9 mouse cellular contexts compared by ENCODE assay signal in the genomic region with DNA sequence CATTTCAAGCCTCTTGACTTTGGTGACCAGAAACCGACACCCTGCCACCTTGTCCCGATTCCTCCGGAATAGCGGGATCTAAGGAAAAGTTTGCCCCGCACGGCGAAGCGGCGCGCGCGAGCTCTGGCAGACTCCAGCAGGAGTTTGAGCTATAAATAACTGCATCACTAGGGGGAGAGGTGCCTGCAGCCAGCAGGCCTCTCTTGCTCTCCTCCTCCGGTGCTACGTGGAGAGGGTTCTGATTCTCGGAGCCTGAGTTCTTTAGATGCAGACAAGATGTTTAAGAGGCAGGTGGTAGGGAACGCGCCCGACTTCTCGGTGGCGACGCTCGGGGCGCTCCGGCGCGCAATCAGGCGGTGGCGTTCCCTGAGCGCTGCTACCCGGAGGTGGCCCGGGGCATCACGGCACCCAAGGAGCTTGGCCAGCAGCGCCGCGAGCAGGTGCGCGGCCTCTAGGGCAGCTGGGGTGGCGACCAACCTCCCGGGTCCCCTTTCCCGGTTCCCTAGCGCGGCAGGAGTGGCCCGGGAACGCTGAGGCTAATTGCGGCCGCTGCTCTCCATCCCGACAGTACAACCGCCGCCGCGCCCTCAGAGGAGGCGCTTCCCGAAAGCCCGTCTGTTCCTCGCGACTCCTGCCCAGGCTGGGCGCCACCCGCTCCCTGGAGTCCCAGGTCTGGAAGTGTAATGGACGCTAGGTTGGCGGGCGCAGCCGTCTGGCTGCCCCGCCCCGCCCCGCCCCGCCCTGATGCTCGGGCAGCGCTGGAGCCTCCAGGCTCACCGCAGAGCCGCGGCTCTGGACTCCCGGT. TPM values are rescaled to one million over a fixed set of nuclear protein-coding genes. Genes with fewer than 3 reads are reported as not detected.
DNase-seq lines count a peak whose midpoint lies in the region; ATAC-seq and TF ChIP-seq lines count a peak whose summit lies in the region.
"Had no signal": no experiment of that assay in that cellular context is flagged by ENCODE, and none has a peak within 500 bp of the region (broad histone marks: within the 10 kb centered on the region; RNA-seq: fewer than 3 reads in every experiment).

No protein-coding gene starts in this region.

- H3K4me1 ChIP-seq in forebrain, embryonic 11.5 days (replicated peaks; ENCODE audit: control insufficient read depth, insufficient read depth, low read length) = no peaks in the 10 kb centered on the region
- no peaks in the 10 kb centered on the region for H3K4me1 ChIP-seq in heart, embryonic 12.5 days (replicated peaks)
- peaks cover 4% of the 10 kb centered on the region; the same call in 1 of the 2 replicates for H3K4me1 ChIP-seq in kidney, embryonic 16.5 days (ENCODE audit: insufficient read depth, low read length)
- H3K4me1 ChIP-seq in liver, embryonic 12.5 days = peaks cover 24% of the 10 kb centered on the region

- H3K36me3 ChIP-seq in C2C12 (ENCODE audit: control insufficient read depth, insufficient read depth) (no peaks in the 10 kb centered on the region), myocyte (ENCODE audit: control insufficient read depth, insufficient read depth) (no peaks in the 10 kb centered on the region)
- no peaks in the 10 kb centered on the region for H3K36me3 ChIP-seq in forebrain, embryonic 11.5 days (ENCODE audit: control insufficient read depth, insufficient read depth, low read length)
- H3K36me3 ChIP-seq in heart, embryonic 12.5 days = no peaks in the 10 kb centered on the region
- H3K36me3 ChIP-seq in kidney, embryonic 16.5 days (ENCODE audit: insufficient read depth, low read length) = no peaks in the 10 kb centered on the region
- no peaks in the 10 kb centered on the region for H3K36me3 ChIP-seq in liver, embryonic 12.5 days

- H3ac ChIP-seq in C2C12 (ENCODE audit: control insufficient read depth, insufficient read length, low read depth) (peak overlapping the region; percentile 69), myocyte (ENCODE audit: control insufficient read depth, insufficient read length) (peak overlapping the region; percentile 34)

- DNase-seq in c-Kit-positive CD71-negative TER-119-negative erythroid progenitor cells, embryonic 14.5 days (ENCODE audit: low read depth) = peak; percentile 8
- peak; percentile 88 for DNase-seq in forebrain, embryonic 11.5 days (ENCODE audit: low spot score)
- DNase-seq in testis, postnatal 10 days (ENCODE audit: low spot score) = peak; percentile 59

- H3K4me2 ChIP-seq in forebrain, embryonic 11.5 days (ENCODE audit: low read depth, low read length, severe bottlenecking) = peak overlapping the region; percentile 45
- peak overlapping the region; percentile 74 for H3K4me2 ChIP-seq in heart, embryonic 12.5 days
- peak overlapping the region; percentile 84 for H3K4me2 ChIP-seq in kidney, embryonic 16.5 days (replicated peaks; ENCODE audit: low read depth, low read length)
- peak overlapping the region; percentile 93 for H3K4me2 ChIP-seq in liver, embryonic 12.5 days
- H3K4me2 ChIP-seq in myocyte (ENCODE audit: low read depth) = peak overlapping the region; percentile 81

- peak; percentile 38 for ATAC-seq in forebrain, embryonic 11.5 days (replicated peaks; ENCODE audit: low FRiP score)
- peak; percentile 49 for ATAC-seq in heart, embryonic 12.5 days (ENCODE audit: insufficient number of reproducible peaks, low FRiP score)
- ATAC-seq in kidney, embryonic 16.5 days (ENCODE audit: low FRiP score, low TSS enrichment) = peak; percentile 53
- no peak for ATAC-seq in liver, embryonic 12.5 days

- no peak for TF ChIP-seq CTCF in C2C12 (IDR thresholded peaks at IDR 0.05; ENCODE audit: control insufficient read depth, insufficient read depth, insufficient read length)

- no peaks in the 10 kb centered on the region for H3K9me3 ChIP-seq in forebrain, embryonic 11.5 days (ENCODE audit: control insufficient read depth, low read length)
- no peaks in the 10 kb centered on the region for H3K9me3 ChIP-seq in heart, embryonic 12.5 days (replicated peaks)
- no peaks in the 10 kb centered on the region for H3K9me3 ChIP-seq in kidney, embryonic 16.5 days (ENCODE audit: low read length)
- H3K9me3 ChIP-seq in liver, embryonic 12.5 days (replicated peaks) = no peaks in the 10 kb centered on the region

- H3K79me2 ChIP-seq in C2C12 (ENCODE audit: control insufficient read depth, insufficient read depth) (no peaks in the 10 kb centered on the region), myocyte (ENCODE audit: control insufficient read depth, insufficient read depth) (no peaks in the 10 kb centered on the region)

- H3K79me3 ChIP-seq in C2C12 (ENCODE audit: low read depth) = no peaks in the 10 kb centered on the region

- H3K27me3 ChIP-seq in C2C12 (ENCODE audit: control insufficient read depth, insufficient read depth, insufficient read length) (no peaks in the 10 kb centered on the region), myocyte (ENCODE audit: control insufficient read depth, insufficient read depth, insufficient read length) (no peaks in the 10 kb centered on the region)
- H3K27me3 ChIP-seq in forebrain, embryonic 11.5 days (ENCODE audit: control insufficient read depth, insufficient read depth, low read length) = no peaks in the 10 kb centered on the region
- no peaks in the 10 kb centered on the region for H3K27me3 ChIP-seq in heart, embryonic 12.5 days (replicated peaks)
- H3K27me3 ChIP-seq in kidney, embryonic 16.5 days (ENCODE audit: insufficient read depth, low read length) = no peaks in the 10 kb centered on the region
- peaks cover 42% of the 10 kb centered on the region for H3K27me3 ChIP-seq in liver, embryonic 12.5 days (replicated peaks)
- H3K27me3 ChIP-seq: CH12.LX had no signal

- no peak for TF ChIP-seq POLR2A in myocyte (IDR thresholded peaks at IDR 0.05; ENCODE audit: insufficient read length, low read depth)

- peak overlapping the region; percentile 86 for H3K9ac ChIP-seq in forebrain, embryonic 11.5 days (ENCODE audit: low read length)
- peak overlapping the region; percentile 84 for H3K9ac ChIP-seq in heart, embryonic 12.5 days
- peak overlapping the region; percentile 86 for H3K9ac ChIP-seq in kidney, embryonic 16.5 days (replicated peaks; ENCODE audit: low read length)
- H3K9ac ChIP-seq in liver, embryonic 12.5 days = peak overlapping the region; percentile 48

- under 1% methylated on average over 68 of the region's 72 CpGs for WGBS in forebrain, embryonic 11.5 days
- under 1% methylated on average over 72 of the region's 72 CpGs for WGBS in heart, embryonic 12.5 days
- under 1% methylated on average over 71 of the region's 72 CpGs for WGBS in kidney, embryonic 16.5 days
- WGBS in liver, embryonic 12.5 days (ENCODE audit: insufficient replicate concordance) = under 1% methylated on average over 72 of the region's 72 CpGs

- H3K27ac ChIP-seq in forebrain, embryonic 11.5 days (ENCODE audit: low read depth, low read length) = peak overlapping the region; percentile 80
- peak overlapping the region; percentile 92 for H3K27ac ChIP-seq in heart, embryonic 12.5 days (ENCODE audit: poor library complexity, severe bottlenecking)
- H3K27ac ChIP-seq in kidney, embryonic 16.5 days (ENCODE audit: low read length) = peak overlapping the region; percentile 48
- H3K27ac ChIP-seq in liver, embryonic 12.5 days = 0 out of 2 replicates have a peak overlapping the region, but pooled peaks have one; percentile 6

- H3K4me3 ChIP-seq in C2C12 (ENCODE audit: insufficient read depth, poor library complexity, severe bottlenecking) (peak overlapping the region; percentile 32), myocyte (peak overlapping the region; percentile 51)
- peak overlapping the region; percentile 63 for H3K4me3 ChIP-seq in forebrain, embryonic 11.5 days (ENCODE audit: low read depth, low read length)
- H3K4me3 ChIP-seq in heart, embryonic 12.5 days = peak overlapping the region; percentile 79
- H3K4me3 ChIP-seq in kidney, embryonic 16.5 days (ENCODE audit: low read length) = peak overlapping the region; percentile 82
- H3K4me3 ChIP-seq in liver, embryonic 12.5 days = peak overlapping the region; percentile 64

TF ChIP-seq in C2C12, 6 proteins besides CTCF, POLR2A, EP300 and RAD21:
- TF ChIP-seq MAX (IDR thresholded peaks at IDR 0.05) = no peak
- no peak for TF ChIP-seq FOSL1 (IDR thresholded peaks at IDR 0.05; ENCODE audit: insufficient read depth, low read length, poor library complexity, severe bottlenecking)
- TF ChIP-seq CEBPB (IDR thresholded peaks at IDR 0.05; ENCODE audit: low read depth) = no peak
- no peak for TF ChIP-seq MYOD1 (IDR thresholded peaks at IDR 0.05; ENCODE audit: control insufficient read depth, insufficient read length, low read depth)
- TF ChIP-seq MYOG (IDR thresholded peaks at IDR 0.05; ENCODE audit: control insufficient read depth, extremely low read depth, insufficient read length) = no peak
- no peak for TF ChIP-seq USF1 (IDR thresholded peaks at IDR 0.05; ENCODE audit: low read depth)

TF ChIP-seq in myocyte, 11 proteins besides CTCF, POLR2A, EP300 and RAD21:
- TF ChIP-seq MYOG (IDR thresholded peaks at IDR 0.05; ENCODE audit: control insufficient read depth in 1 of 3, insufficient read depth in 1 of 3, insufficient read length in 2 of 3, low read depth in 2 of 3) (peak in 2 of 3 experiments; percentile 29 to 57), TCF3 (IDR thresholded peaks at IDR 0.05; ENCODE audit: insufficient read length, low read depth) (no peak), MYOD1 (IDR thresholded peaks at IDR 0.05; ENCODE audit: control insufficient read depth in 1 of 3, insufficient read length in 2 of 3, low read depth in 2 of 3) (peak in 2 of 3 experiments; percentile 22 to 48), POLR2AphosphoS2 (IDR thresholded peaks at IDR 0.05; ENCODE audit: insufficient read length, low read depth) (no peak)
TF ChIP-seq in myocyte: peak in this region for 2.

RNA-seq across cellular contexts. Expression of a gene that starts 2.1 kb away (rescaled TPM):
- polyA plus RNA-seq in C2C12 (2012; fragmentation: generic; extraction: Trizol) (1.8 TPM), myocyte (2012; fragmentation: generic; extraction: Trizol) (0.94 TPM)
- 58.0 and 61.6 TPM in 2 replicates for polyA plus RNA-seq in forebrain, embryonic 11.5 days (2014; fragmentation: Nextera tagmentation; extraction: Ambion mirVana)
- 57.8 and 59.0 TPM in 2 replicates for polyA plus RNA-seq in heart, embryonic 12.5 days (2016; fragmentation: Nextera tagmentation; extraction: Ambion mirVana)
- 37.6 and 43.6 TPM in 2 replicates for polyA plus RNA-seq in kidney, embryonic 16.5 days (2015; fragmentation: Nextera tagmentation; extraction: Ambion mirVana)
- polyA plus RNA-seq in liver, embryonic 12.5 days (2016; fragmentation: Nextera tagmentation; extraction: Ambion mirVana) = 6.0 and 6.3 TPM in 2 replicates

Comparison
In these comparisons a context has a peak if more than half of its experiments do, and no peak if none do; other contexts are left out.
1. H3K4me3 ChIP-seq: peak in every context shown above with its lines; median percentile 82 in kidney, embryonic 16.5 days; 79 in heart, embryonic 12.5 days; 64 in liver, embryonic 12.5 days; 63 in forebrain, embryonic 11.5 days; 51 in myocyte; 32 in C2C12.
2. DNase-seq: peak in every context shown above with its lines; median percentile 88 in forebrain, embryonic 11.5 days; 59 in testis, postnatal 10 days; 8 in c-Kit-positive CD71-negative TER-119-negative erythroid progenitor cells, embryonic 14.5 days.
3. H3K27ac ChIP-seq: peak in every context shown above with its lines; median percentile 92 in heart, embryonic 12.5 days; 80 in forebrain, embryonic 11.5 days; 48 in kidney, embryonic 16.5 days; 6 in liver, embryonic 12.5 days.